Mouse (Mus musculus): ENCODE data around the gene Rnf151. TPM values are rescaled to one million over a fixed set of nuclear protein-coding genes. Genes with fewer than 3 reads are reported as not detected.

Rnf151 gene
- polyA plus RNA-seq, 1 experiment from 2014 or later: 0.26 TPM

DNA sequence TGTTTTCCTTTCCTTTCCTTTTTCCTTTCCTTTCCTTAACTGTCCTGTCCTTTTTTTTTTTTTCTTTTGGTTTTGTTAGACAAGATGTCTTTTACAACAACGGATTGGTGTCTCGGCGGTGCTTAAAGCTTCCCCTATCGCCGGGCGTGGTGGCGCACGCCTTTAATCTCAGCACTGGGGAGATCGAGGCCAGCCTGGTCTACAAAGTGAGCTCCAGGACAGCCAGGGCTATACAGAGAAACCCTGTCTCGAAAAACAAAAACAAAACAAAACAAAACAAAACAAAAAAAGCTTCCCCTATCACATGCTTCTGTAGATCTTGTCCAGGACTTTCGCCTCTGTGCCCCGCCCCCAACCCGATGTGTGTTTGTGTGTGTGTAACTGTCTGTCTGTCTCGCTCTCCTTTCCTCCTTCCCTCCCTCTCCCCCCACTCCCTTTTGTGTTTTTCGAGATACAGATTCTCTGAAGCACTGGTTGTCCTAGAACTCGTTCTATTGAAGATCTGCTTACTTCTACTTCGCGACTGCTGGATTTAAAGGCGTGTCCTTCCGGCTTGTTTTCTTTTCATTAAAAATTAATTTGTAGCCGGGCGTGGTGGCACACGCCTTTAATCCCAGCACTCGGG lies 9.9 kb downstream of the Rnf151 start:
- Histone ChIP-seq H3K9me3 (ENCODE audit: low read length) (no peaks in the 10 kb centered on the region), H3K4me1 (ENCODE audit: insufficient read depth, low read length) (peaks cover 9% of the 10 kb centered on the region), H3K27ac (ENCODE audit: low read length) (peak overlapping the region; percentile 84), H3K4me2 (replicated peaks; ENCODE audit: low read depth, low read length) (peak overlapping the region; percentile 81), H3K9ac (replicated peaks; ENCODE audit: low read length) (peak overlapping the region; percentile 88), H3K36me3 (ENCODE audit: insufficient read depth, low read length) (peaks cover 19% of the 10 kb centered on the region), H3K4me3 (ENCODE audit: low read length) (peak overlapping the region; percentile 90), H3K27me3 (ENCODE audit: insufficient read depth, low read length) (no peaks in the 10 kb centered on the region)
- 0 out of 2 replicates have a peak, but pooled peaks have one; percentile 55 for ATAC-seq (ENCODE audit: low FRiP score, low TSS enrichment)
- 3% methylated on average over 24 of the region's 24 CpGs for WGBS

DNA sequence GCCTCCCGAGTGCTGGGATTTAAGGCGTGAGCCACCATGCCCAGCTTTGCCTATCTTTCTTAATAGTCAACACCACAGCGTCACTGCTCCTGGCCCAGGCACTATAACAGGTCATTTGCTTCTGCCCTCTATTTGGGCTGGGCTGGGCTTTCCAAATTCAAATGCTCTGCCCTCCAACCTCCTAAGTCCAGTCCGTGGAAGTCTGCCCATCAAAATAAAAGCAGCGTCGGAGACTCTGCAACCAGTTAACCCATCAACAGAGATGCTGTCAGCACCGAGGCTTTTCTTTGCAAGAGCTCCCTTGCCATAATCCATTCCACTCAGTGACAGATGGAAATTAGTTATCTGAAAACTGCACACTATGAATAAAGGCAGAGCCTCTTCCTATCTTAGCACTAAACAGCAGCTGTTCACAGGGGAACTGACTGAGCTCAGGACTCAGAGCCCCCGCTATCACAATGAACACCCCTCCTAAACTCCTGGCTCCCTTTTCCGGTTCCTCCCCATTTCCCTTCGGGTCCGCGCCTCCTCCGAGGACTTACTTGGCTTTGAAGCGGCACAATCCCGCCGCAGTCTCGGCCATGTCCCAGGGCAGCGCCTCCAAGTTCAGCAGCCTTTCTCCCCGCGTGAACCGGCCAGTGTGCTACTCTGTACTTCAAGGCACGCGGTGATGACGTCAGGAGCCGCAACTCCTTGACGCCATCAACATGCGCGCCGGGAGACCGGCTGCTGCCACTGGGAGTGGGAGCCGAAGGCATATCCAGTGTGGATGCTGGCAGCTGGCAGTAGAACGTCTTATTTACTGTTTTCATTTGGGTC lies 10.7 kb downstream of the Rnf151 start, which contains the start of gene Tbl3:
Gene Tbl3, minus strand, starts transcription at position 679 of the 819 bp plus-strand sequence.
- Histone ChIP-seq H3K9ac (replicated peaks; ENCODE audit: low read length) (peak within 1 kb of the TSS; percentile 88), H3K9me3 (ENCODE audit: low read length) (no peaks in the 10 kb centered on the region), H3K27ac (ENCODE audit: low read length) (peak within 1 kb of the TSS; percentile 84), H3K27me3 (ENCODE audit: insufficient read depth, low read length) (no peaks in the 10 kb centered on the region), H3K4me3 (ENCODE audit: low read length) (peak within 1 kb of the TSS; percentile 90), H3K36me3 (ENCODE audit: insufficient read depth, low read length) (peaks cover 24% of the 10 kb centered on the region), H3K4me1 (ENCODE audit: insufficient read depth, low read length) (peaks cover 9% of the 10 kb centered on the region), H3K4me2 (replicated peaks; ENCODE audit: low read depth, low read length) (peak within 1 kb of the TSS; percentile 81)
- peak; percentile 89 for ATAC-seq (ENCODE audit: low FRiP score, low TSS enrichment)
- WGBS: 3% methylated on average over 32 of the region's 32 CpGs

- 93% methylated on average over 3 of the region's 3 CpGs for WGBS
- H3K36me3 ChIP-seq (ENCODE audit: insufficient read depth, low read length): peaks cover 37% of the 10 kb centered on the region
- no peak overlapping the region for H3K9ac ChIP-seq (replicated peaks; ENCODE audit: low read length)
- no peak overlapping the region for H3K4me3 ChIP-seq (ENCODE audit: low read length)
- no peak for ATAC-seq (ENCODE audit: low FRiP score, low TSS enrichment)
- H3K9me3 ChIP-seq (ENCODE audit: low read length): no peaks in the 10 kb centered on the region
- no peaks in the 10 kb centered on the region for H3K27me3 ChIP-seq (ENCODE audit: insufficient read depth, low read length)
- peaks cover 9% of the 10 kb centered on the region for H3K4me1 ChIP-seq (ENCODE audit: insufficient read depth, low read length)
- H3K27ac ChIP-seq (ENCODE audit: low read length): no peak overlapping the region
- H3K4me2 ChIP-seq (replicated peaks; ENCODE audit: low read depth, low read length): no peak overlapping the region
Observed at GRCm38 (mm10) chr17:24705821-24706220, 12.0 kb downstream of the Rnf151 start.

DNA sequence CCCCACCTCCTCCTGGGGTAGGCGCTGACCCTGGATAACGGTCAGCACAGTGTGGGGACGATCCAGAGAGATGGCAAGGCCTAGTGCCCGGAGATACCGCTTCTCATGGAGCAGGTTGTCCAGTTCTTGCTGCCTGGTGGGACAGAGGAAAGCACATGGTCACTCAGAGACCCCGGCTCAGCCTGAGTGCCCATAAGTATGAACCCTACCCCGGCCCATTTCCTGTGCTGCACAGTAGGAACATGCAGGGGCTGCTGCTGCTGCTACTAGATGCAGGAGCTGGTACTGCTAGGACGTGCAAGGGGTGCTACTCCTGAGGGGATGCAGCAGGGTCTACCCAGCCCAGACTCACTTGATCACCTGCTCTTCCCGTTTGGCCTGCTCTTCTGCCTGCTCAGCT lies 16.6 kb downstream of the Rnf151 start:
- H3K36me3 ChIP-seq (ENCODE audit: insufficient read depth, low read length): peaks cover 42% of the 10 kb centered on the region
- no peak for ATAC-seq (ENCODE audit: low FRiP score, low TSS enrichment)
- WGBS: 93% methylated on average over 9 of the region's 9 CpGs
- H3K27ac ChIP-seq (ENCODE audit: low read length): no peak overlapping the region
- no peak overlapping the region for H3K4me2 ChIP-seq (replicated peaks; ENCODE audit: low read depth, low read length)
- H3K9me3 ChIP-seq (ENCODE audit: low read length): no peaks in the 10 kb centered on the region
- no peaks in the 10 kb centered on the region for H3K27me3 ChIP-seq (ENCODE audit: insufficient read depth, low read length)
- H3K9ac ChIP-seq (replicated peaks; ENCODE audit: low read length): no peak overlapping the region
- H3K4me1 ChIP-seq (ENCODE audit: insufficient read depth, low read length): peaks cover 16% of the 10 kb centered on the region
- no peak overlapping the region for H3K4me3 ChIP-seq (ENCODE audit: low read length)

- Histone ChIP-seq H3K9me3 (ENCODE audit: low read length) (no peaks in the 10 kb centered on the region), H3K4me2 (replicated peaks; ENCODE audit: low read depth, low read length) (no peak overlapping the region), H3K27ac (ENCODE audit: low read length) (no peak overlapping the region), H3K4me3 (ENCODE audit: low read length) (no peak overlapping the region), H3K36me3 (ENCODE audit: insufficient read depth, low read length) (peaks cover 34% of the 10 kb centered on the region), H3K9ac (replicated peaks; ENCODE audit: low read length) (no peak overlapping the region), H3K4me1 (ENCODE audit: insufficient read depth, low read length) (peaks cover 21% of the 10 kb centered on the region), H3K27me3 (ENCODE audit: insufficient read depth, low read length) (no peaks in the 10 kb centered on the region)
- WGBS: 79% methylated on average over 2 of the region's 2 CpGs
- no peak for ATAC-seq (ENCODE audit: low FRiP score, low TSS enrichment)
Observed at GRCm38 (mm10) chr17:24699473-24699872, 18.4 kb downstream of the Rnf151 start.

DNA sequence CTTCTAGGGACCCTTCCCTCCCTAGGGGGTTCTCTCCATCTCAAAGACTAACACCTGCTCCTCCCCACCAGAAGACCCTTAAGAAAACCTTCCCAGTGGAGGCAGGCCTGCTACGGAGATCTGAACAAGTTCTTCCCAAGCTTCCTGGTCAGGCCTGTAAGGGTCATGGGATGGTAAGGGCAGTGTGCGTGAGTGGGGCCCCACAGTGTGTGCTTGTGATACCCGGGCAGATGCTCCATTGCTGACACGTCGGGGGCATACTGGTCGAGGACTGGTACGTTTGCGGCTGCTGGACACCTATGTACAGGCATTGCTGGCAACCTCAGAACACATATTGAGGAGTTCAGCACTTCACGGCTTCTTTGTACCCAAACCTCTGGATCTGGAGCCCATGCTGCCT lies 19.1 kb downstream of the Rnf151 start:
- Histone ChIP-seq H3K9me3 (ENCODE audit: low read length) (no peaks in the 10 kb centered on the region), H3K27ac (ENCODE audit: low read length) (no peak overlapping the region), H3K4me3 (ENCODE audit: low read length) (no peak overlapping the region), H3K4me2 (replicated peaks; ENCODE audit: low read depth, low read length) (no peak overlapping the region), H3K9ac (replicated peaks; ENCODE audit: low read length) (no peak overlapping the region), H3K4me1 (ENCODE audit: insufficient read depth, low read length) (peaks cover 23% of the 10 kb centered on the region), H3K27me3 (ENCODE audit: insufficient read depth, low read length) (no peaks in the 10 kb centered on the region), H3K36me3 (ENCODE audit: insufficient read depth, low read length) (peaks cover 29% of the 10 kb centered on the region)
- ATAC-seq (ENCODE audit: low FRiP score, low TSS enrichment): no peak
- WGBS: 67% methylated on average over 9 of the region's 9 CpGs

DNA sequence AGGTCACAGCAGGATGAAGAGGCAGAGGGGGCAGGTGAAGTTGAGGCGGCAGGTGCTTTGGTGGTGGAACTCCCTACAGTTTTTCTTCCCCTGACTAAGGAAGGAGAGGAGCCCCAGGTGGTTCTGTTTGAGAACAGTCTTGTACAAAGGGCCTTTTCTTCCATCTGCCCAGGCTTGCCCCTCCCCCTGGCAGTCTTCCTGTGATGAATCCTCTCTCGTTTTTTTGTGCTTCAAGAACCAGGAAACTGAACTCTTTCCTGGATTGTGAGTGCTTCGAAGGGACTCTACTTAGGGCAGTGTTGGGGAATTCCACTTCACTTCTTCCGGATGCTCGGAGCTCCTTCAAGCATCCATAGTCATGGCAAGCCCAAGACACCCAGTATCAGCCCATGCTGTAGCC lies 19.9 kb downstream of the Rnf151 start:
- Histone ChIP-seq H3K9me3 (ENCODE audit: low read length) (no peaks in the 10 kb centered on the region), H3K9ac (replicated peaks; ENCODE audit: low read length) (no peak overlapping the region), H3K36me3 (ENCODE audit: insufficient read depth, low read length) (peaks cover 31% of the 10 kb centered on the region), H3K27me3 (ENCODE audit: insufficient read depth, low read length) (no peaks in the 10 kb centered on the region), H3K27ac (ENCODE audit: low read length) (no peak overlapping the region), H3K4me2 (replicated peaks; ENCODE audit: low read depth, low read length) (no peak overlapping the region), H3K4me1 (ENCODE audit: insufficient read depth, low read length) (peaks cover 23% of the 10 kb centered on the region), H3K4me3 (ENCODE audit: low read length) (no peak overlapping the region)
- WGBS: 30% methylated on average over 5 of the region's 5 CpGs
- ATAC-seq (ENCODE audit: low FRiP score, low TSS enrichment): no peak

GRCm38 (mm10) chr17:24696011-24696697 lies 21.7 kb downstream of the Rnf151 start, which contains the start of the genes Gfer and Noxo1:
Gfer (minus strand) TSS chr17:24696156.
Noxo1 (plus strand) TSS chr17:24696234.
- no peaks in the 10 kb centered on the region for H3K9me3 ChIP-seq (ENCODE audit: low read length)
- H3K9ac ChIP-seq (replicated peaks; ENCODE audit: low read length): peak within 1 kb of the TSS; percentile 84
- peaks cover under 1% of the 10 kb centered on the region; the same call in 1 of the 2 replicates for H3K27me3 ChIP-seq (ENCODE audit: insufficient read depth, low read length)
- WGBS: under 1% methylated on average over 59 of the region's 76 CpGs
- H3K4me2 ChIP-seq (replicated peaks; ENCODE audit: low read depth, low read length): peak within 1 kb of the TSS; percentile 87
- peak within 1 kb of the TSS; percentile 81 for H3K27ac ChIP-seq (ENCODE audit: low read length)
- H3K36me3 ChIP-seq (ENCODE audit: insufficient read depth, low read length): peaks cover 22% of the 10 kb centered on the region
- peak within 1 kb of the TSS; percentile 81 for H3K4me3 ChIP-seq (ENCODE audit: low read length)
- peak; percentile 90 for ATAC-seq (ENCODE audit: low FRiP score, low TSS enrichment)
- H3K4me1 ChIP-seq (ENCODE audit: insufficient read depth, low read length): peaks cover 23% of the 10 kb centered on the region

- peak; percentile 37 for ATAC-seq (ENCODE audit: low FRiP score, low TSS enrichment)
- Histone ChIP-seq H3K4me2 (replicated peaks; ENCODE audit: low read depth, low read length) (peak overlapping the region; percentile 87), H3K27me3 (ENCODE audit: insufficient read depth, low read length) (peaks cover 7% of the 10 kb centered on the region), H3K9ac (replicated peaks; ENCODE audit: low read length) (peak overlapping the region; percentile 84), H3K9me3 (ENCODE audit: low read length) (no peaks in the 10 kb centered on the region), H3K27ac (ENCODE audit: low read length) (peak overlapping the region; percentile 81), H3K36me3 (ENCODE audit: insufficient read depth, low read length) (peaks cover 15% of the 10 kb centered on the region), H3K4me1 (ENCODE audit: insufficient read depth, low read length) (peaks cover 23% of the 10 kb centered on the region), H3K4me3 (ENCODE audit: low read length) (peak overlapping the region; percentile 81)
- WGBS: 4% methylated on average over 37 of the region's 51 CpGs
Observed at GRCm38 (mm10) chr17:24695326-24696010, 22.4 kb downstream of the Rnf151 start.
